Mouse (Mus musculus) heart, embryonic 11.5 days (tissue): ENCODE data around the gene Chat. TPM values are rescaled to one million over a fixed set of nuclear protein-coding genes. Genes with fewer than 3 reads are reported as not detected.

Experiments
- polyA plus RNA-seq: library from polyadenylated mRNA; unstranded; fragments of >200 nt; fragmentation: Nextera tagmentation; extraction: Ambion mirVana; gene quantifications from 2 replicates; pipeline ENCODE4 v1.2.1, GENCODE M21; 2014

Gene Chat
- polyA plus RNA-seq, 1 experiment from 2014 or later = not detected

Other genes with a start within 250 kb of the Chat start
- gene Ogdhl, start 144.0 kb downstream of the Chat start, polyA plus RNA-seq = 15.2 and 20.7 TPM in 2 replicates
- not detected in 2 replicates for gene 1700024G13Rik, start 77.6 kb downstream of the Chat start, polyA plus RNA-seq
- not detected in 2 replicates for gene Slc18a3, start 1.1 kb downstream of the Chat start, polyA plus RNA-seq
- 14.7 and 17.3 TPM in 2 replicates for gene Ercc6, start 47.5 kb upstream of the Chat start, polyA plus RNA-seq
- not detected in 2 replicates for gene Prrxl1, start 133.4 kb upstream of the Chat start, polyA plus RNA-seq
- gene 3425401B19Rik, start 219.3 kb upstream of the Chat start, polyA plus RNA-seq = 6.6 and 6.7 TPM in 2 replicates